ENCODE assay signal across 9 mouse cellular contexts in genomic region chr3:5754763-5755478, GRCm38 (mm10). TPM values are rescaled to one million over a fixed set of nuclear protein-coding genes. Genes with fewer than 3 reads are reported as not detected.
A peak's percentile ranks its signal among the peaks of the same experiment; 100 is the strongest.
DNase-seq lines count a peak whose midpoint lies in the region; ATAC-seq lines count a peak whose summit lies in the region.
"Had no signal": no experiment of that assay in that cellular context is flagged by ENCODE, and none has a peak within 500 bp of the region (broad histone marks: within the 10 kb centered on the region; RNA-seq: fewer than 3 reads in every experiment).

No protein-coding gene starts in this region.

- peak; percentile 71 for DNase-seq in forebrain, embryonic 11.5 days (ENCODE audit: low spot score)
- DNase-seq in forebrain, embryonic 10.5 days (ENCODE audit: extremely low spot score, low spot score) = no peak
- DNase-seq in cerebellum, adult 8-10 months = peak; percentile 1
- peak; percentile 3 to 11 for DNase-seq in frontal cortex, postnatal 25 days (ENCODE audit: low spot score in 2 of 2)
- peak; percentile 54 to 63 for DNase-seq in left cerebral cortex, postnatal 14 days (ENCODE audit: low spot score in 2 of 2)
- peak; percentile 8 for DNase-seq in right cerebral cortex, postnatal 25 days
- DNase-seq in ovary, postnatal 36 days (ENCODE audit: low spot score) = no peak
- DNase-seq: liver, embryonic 13.5 days had no signal

- intact Hi-C loops in left cerebral cortex, postnatal 14 days (cut with DNase I) = no loop called here

- WGBS in forebrain, embryonic 11.5 days = 57% methylated on average over 3 of the region's 3 CpGs
- 78% methylated on average over 3 of the region's 3 CpGs for WGBS in forebrain, embryonic 10.5 days

- H3K4me1 ChIP-seq in forebrain, embryonic 11.5 days (replicated peaks; ENCODE audit: control insufficient read depth, insufficient read depth, low read length) = no peaks in the 10 kb centered on the region
- H3K4me1 ChIP-seq in forebrain, embryonic 10.5 days = no peaks in the 10 kb centered on the region
- H3K4me1 ChIP-seq: liver, embryonic 13.5 days had no signal

- H3K9ac ChIP-seq in forebrain, embryonic 11.5 days (ENCODE audit: low read length) = no peak overlapping the region
- H3K9ac ChIP-seq: liver, embryonic 13.5 days had no signal

- H3K4me3 ChIP-seq in forebrain, embryonic 11.5 days (ENCODE audit: low read depth, low read length) = no peak overlapping the region
- H3K4me3 ChIP-seq in forebrain, embryonic 10.5 days = no peak overlapping the region
- H3K4me3 ChIP-seq: liver, embryonic 13.5 days had no signal

- H3K27me3 ChIP-seq in forebrain, embryonic 11.5 days (ENCODE audit: control insufficient read depth, insufficient read depth, low read length) = no peaks in the 10 kb centered on the region
- no peaks in the 10 kb centered on the region for H3K27me3 ChIP-seq in forebrain, embryonic 10.5 days (ENCODE audit: poor library complexity, severe bottlenecking)
- H3K27me3 ChIP-seq: liver, embryonic 13.5 days had no signal

- H3K36me3 ChIP-seq in forebrain, embryonic 11.5 days (ENCODE audit: control insufficient read depth, insufficient read depth, low read length) = no peaks in the 10 kb centered on the region
- H3K36me3 ChIP-seq in forebrain, embryonic 10.5 days (replicated peaks) = no peaks in the 10 kb centered on the region
- H3K36me3 ChIP-seq: liver, embryonic 13.5 days had no signal

- peak overlapping the region; percentile 51 for H3K27ac ChIP-seq in forebrain, embryonic 11.5 days (ENCODE audit: low read depth, low read length)
- no peak overlapping the region for H3K27ac ChIP-seq in forebrain, embryonic 10.5 days
- H3K27ac ChIP-seq: liver, embryonic 13.5 days had no signal

- H3K4me2 ChIP-seq in forebrain, embryonic 11.5 days (ENCODE audit: low read depth, low read length, severe bottlenecking) = no peak overlapping the region
- H3K4me2 ChIP-seq: liver, embryonic 13.5 days had no signal

- peak; percentile 96 for ATAC-seq in forebrain, embryonic 11.5 days (replicated peaks; ENCODE audit: low FRiP score)
- no peak for ATAC-seq in megakaryocyte, adult 5-6 weeks (ENCODE audit: poor library complexity, severe bottlenecking)

- H3K9me3 ChIP-seq in forebrain, embryonic 11.5 days (ENCODE audit: control insufficient read depth, low read length) = no peaks in the 10 kb centered on the region
- H3K9me3 ChIP-seq in forebrain, embryonic 10.5 days = no peaks in the 10 kb centered on the region
- H3K9me3 ChIP-seq: liver, embryonic 13.5 days had no signal

RNA-seq across cellular contexts. Expression of gene Gm8797, which starts 4.3 kb away (rescaled TPM):
- polyA plus RNA-seq in forebrain, embryonic 11.5 days (2014; fragmentation: Nextera tagmentation; extraction: Ambion mirVana) = 11.6 and 12.9 TPM in 2 replicates
- 17.4 and 18.3 TPM in 2 replicates for polyA plus RNA-seq in forebrain, embryonic 10.5 days (2016; fragmentation: Nextera tagmentation; extraction: Ambion mirVana)
- total RNA-seq in left cerebral cortex, postnatal 14 days (2021) = 10 to 100 TPM; 13.1 to 17.8 TPM
- total RNA-seq in megakaryocyte, adult 5-6 weeks (2015) = 4.9 TPM in 1 of 2 replicates, not detected in the other
- total RNA-seq in megakaryocyte, adult 5-6 weeks (2017) = 32.3 and 33.2 TPM in 2 replicates

Comparison
In these comparisons a context has a peak if more than half of its experiments do, and no peak if none do; other contexts are left out.
1. DNase-seq: peak in forebrain, embryonic 11.5 days (single experiment), cerebellum, adult 8-10 months (single experiment), frontal cortex, postnatal 25 days (2 of 2), left cerebral cortex, postnatal 14 days (2 of 2) and right cerebral cortex, postnatal 25 days (single experiment); none in forebrain, embryonic 10.5 days (single experiment) and ovary, postnatal 36 days (single experiment).